Mouse (Mus musculus) gastrocnemius, postnatal 4 days (tissue): Measurements from ENCODE around the gene Fat3. TPM values are rescaled to one million over a fixed set of nuclear protein-coding genes. Genes with fewer than 3 reads are reported as not detected.

Experiments
- DNase-seq, 2 experiments: peaks; one replicate each; pipeline ENCODE4 v3.0.0; 2021 to 2022; ENCODE audit warnings: low spot score in 2 of 2, mixed read lengths in 2 of 2
- total RNA-seq, 2 experiments: library from RNA; stranded (reverse); gene quantifications; 2 replicates each; pipeline ENCODE4 v1.2.3; 2021

Gene Fat3
- total RNA-seq, 2 experiments from 2014 or later, result 4.1 to 5.6 TPM

- DNase-seq, result no peak
Observed at GRCm38 (mm10) chr9:15898112-15898511, 603.0 kb downstream of the Fat3 start.

- DNase-seq, result no peak
Observed at GRCm38 (mm10) chr9:15886756-15887155, 614.3 kb downstream of the Fat3 start.

GRCm38 (mm10) chr9:15880754-15881153 is 620.3 kb downstream of the Fat3 start:
- no peak for DNase-seq

- no peak for DNase-seq
Observed at GRCm38 (mm10) chr9:15880160-15880603, 620.9 kb downstream of the Fat3 start.

GRCm38 (mm10) chr9:15874506-15875160 is 626.5 kb downstream of the Fat3 start, which contains the start of gene Mtnr1b:
Gene Mtnr1b (minus strand): TSS chr9:15874556.
- no peak for DNase-seq

- DNase-seq, result no peak
Observed at GRCm38 (mm10) chr9:15870013-15870412, 631.1 kb downstream of the Fat3 start.

GRCm38 (mm10) chr9:15869456-15869855 is 631.6 kb downstream of the Fat3 start:
- no peak for DNase-seq

GRCm38 (mm10) chr9:15866280-15867072 is 634.6 kb downstream of the Fat3 start:
- no peak for DNase-seq

GRCm38 (mm10) chr9:15861402-15861801 is 639.7 kb downstream of the Fat3 start:
- DNase-seq, result no peak
